Mouse (Mus musculus): ENCODE measurements around the gene Pex3. TPM values are rescaled to one million over a fixed set of nuclear protein-coding genes. Genes with fewer than 3 reads are reported as not detected.

Pex3 gene
- polyA plus RNA-seq, 1 experiment from 2014 or later: 27.0 TPM

DNA sequence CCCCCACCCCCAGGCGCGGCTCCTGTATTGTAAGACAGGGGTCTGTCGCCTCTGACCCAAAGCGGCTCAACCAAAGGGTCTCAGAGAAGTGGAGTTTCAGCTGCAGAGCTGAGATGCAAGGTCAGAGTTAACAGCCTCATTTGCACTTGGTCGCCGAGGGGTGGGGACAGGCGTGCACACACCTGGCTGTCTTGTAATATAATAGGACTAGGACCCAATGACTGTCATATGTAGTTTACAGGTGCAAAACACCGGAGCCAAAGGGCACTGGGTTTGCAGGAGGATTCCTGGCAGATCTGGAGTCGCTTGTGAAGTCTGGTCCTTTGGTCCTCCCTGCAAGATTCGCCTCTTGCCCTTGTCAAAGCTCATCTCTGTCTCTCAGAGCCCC lies 78.4 kb downstream of the Pex3 start:
- no peak for DNase-seq (ENCODE audit: low spot score, missing footprints)
- Histone ChIP-seq H3K9ac (ENCODE audit: low read length) (peak overlapping the region; percentile 81), H3K27ac (ENCODE audit: low read depth, low read length) (no peak overlapping the region), H3K9me3 (ENCODE audit: control insufficient read depth, low read length) (no peaks in the 10 kb centered on the region), H3K4me1 (ENCODE audit: control insufficient read depth, insufficient read depth, low read length) (peaks cover 10% of the 10 kb centered on the region), H3K36me3 (ENCODE audit: control insufficient read depth, insufficient read depth, low read length) (no peaks in the 10 kb centered on the region), H3K27me3 (ENCODE audit: control insufficient read depth, insufficient read depth, low read length) (peaks cover 13% of the 10 kb centered on the region; the same call in 1 of the 2 replicates), H3K4me2 (peak overlapping the region; percentile 100), H3K4me3 (ENCODE audit: low read depth, low read length) (peak overlapping the region; percentile 66)
- no peak for ATAC-seq (ENCODE audit: low FRiP score)
- WGBS: 4% methylated on average over 10 of the region's 10 CpGs

Other genes with a start within 250 kb of the Pex3 start
- 13.7 and 14.2 TPM in 2 replicates for gene Phactr2, start 78.7 kb downstream of the Pex3 start, polyA plus RNA-seq (2014; fragmentation: Nextera tagmentation; extraction: Ambion mirVana)
- gene Fuca2, start 53.6 kb downstream of the Pex3 start, polyA plus RNA-seq (2014; fragmentation: Nextera tagmentation; extraction: Ambion mirVana): 21.9 and 26.0 TPM in 2 replicates
- gene Adat2, start 248 bp downstream of the Pex3 start, polyA plus RNA-seq (2014; fragmentation: Nextera tagmentation; extraction: Ambion mirVana): 3.1 and 4.9 TPM in 2 replicates